Mouse (Mus musculus): ENCODE results near the gene Gm13119. TPM values are rescaled to one million over a fixed set of nuclear protein-coding genes. Genes with fewer than 3 reads are reported as not detected.
"Not testable (repeated sequence)": the region's sequence is repeated elsewhere in the genome, so short reads cannot be mapped to it uniquely, and the experiment has no call there.

Gene Gm13119
- not detected for total RNA-seq (2021)
- long read RNA-seq, experiment 1 = 0 reads
- long read RNA-seq, experiment 2 = 0 reads

DNA sequence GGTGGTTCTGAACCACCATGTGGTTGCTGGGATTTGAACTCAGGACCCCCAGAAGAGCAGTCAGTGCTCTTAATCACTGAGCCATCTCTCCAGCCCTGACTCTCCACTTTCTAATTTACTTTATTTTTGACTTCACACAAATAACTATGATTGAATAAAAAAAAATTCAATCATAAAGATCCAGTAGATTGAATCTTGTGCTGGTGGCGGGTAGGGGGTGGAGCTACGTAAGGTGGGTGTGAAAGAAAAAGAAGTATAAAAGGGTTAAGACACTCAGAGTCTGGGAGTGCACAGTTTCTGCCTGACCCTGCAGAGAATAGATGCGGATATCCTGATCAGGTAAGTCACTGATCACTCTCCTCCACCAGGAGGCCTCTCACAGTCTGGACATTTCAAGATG, at the start of gene Gm13119:
Gene Gm13119 (plus strand): TSS at position 301 of the 400 bp plus-strand sequence.
- not testable (repeated sequence) for DNase-seq

DNA sequence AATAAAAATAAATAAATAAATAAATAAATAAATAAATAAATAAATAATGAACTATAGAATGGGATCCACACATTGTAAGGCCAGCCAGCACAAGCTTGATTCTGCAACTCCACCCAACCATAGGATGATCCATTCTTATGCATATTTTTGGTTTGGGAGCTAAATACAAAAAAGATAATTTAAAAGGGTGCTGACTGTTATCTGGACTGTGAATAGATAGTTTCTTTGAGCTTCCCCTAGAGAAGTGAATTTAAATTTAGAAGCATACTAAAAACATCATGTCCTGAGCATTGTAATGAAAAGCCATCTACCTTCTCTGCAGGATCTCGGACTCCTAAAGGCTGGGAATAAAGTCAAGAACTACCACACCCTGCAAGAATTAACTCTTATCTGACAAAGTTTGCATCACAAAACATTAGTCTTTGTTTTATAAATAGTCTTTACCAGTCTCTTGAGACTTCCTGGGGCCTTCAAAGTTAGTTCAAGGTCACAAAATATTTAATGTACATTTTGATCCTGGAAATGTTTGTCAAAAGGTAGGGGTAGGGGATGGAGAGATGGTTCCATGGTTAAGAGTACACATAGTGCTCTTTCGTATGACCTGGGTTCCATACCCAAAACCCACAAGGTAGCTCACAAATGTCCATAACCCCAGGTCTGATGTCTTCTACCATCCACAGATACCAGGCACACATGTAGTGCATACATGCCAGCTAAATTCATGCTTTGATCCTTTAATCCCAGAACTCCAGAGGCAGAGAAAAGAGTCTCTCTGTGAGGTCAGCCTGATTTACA, 44.9 kb upstream of the Gm13119 start:
- not testable (repeated sequence) for DNase-seq

DNA sequence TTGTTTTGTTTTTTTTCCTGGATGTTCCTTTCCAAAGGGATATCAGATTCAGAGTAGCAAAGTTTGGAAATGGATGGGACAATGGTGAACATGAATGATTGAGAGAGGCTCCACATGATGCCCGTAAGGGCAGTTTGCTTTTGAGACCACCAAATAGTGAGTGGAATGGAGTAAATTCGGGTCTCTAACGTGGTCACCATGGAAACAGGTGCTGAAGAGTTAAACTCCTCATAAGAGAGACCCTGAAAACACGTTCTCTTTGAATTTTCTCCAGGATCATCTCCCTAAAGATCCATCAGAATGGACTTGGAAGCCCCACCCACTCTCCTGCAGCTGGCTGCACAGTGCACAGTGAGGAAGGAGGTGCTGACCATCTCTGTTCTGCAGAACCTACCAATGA, 27.8 kb upstream of the Gm13119 start, which contains the start of gene Gm13128:
Gene Gm13128 (plus strand): TSS at position 301 of the 400 bp plus-strand sequence.
- DNase-seq = not testable (repeated sequence)

DNA sequence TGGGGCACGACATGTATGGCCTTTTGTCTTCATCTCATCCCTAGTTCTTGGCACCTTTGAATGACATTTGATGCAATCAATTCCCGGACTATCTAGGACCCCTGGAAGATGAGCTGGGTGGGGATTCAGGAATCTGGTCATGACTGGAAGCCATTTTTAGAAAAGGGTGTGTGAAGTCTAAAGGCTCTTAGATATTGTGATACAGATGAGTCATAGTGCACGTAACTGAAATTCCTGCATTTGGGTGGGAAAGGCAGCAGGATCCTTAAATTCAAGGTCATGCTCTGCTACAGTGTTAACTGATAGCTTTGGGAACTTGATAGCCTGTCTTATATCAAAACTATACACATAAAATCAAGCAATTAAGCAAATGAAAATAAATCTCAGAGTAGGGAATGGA, 21.9 kb upstream of the Gm13119 start:
- not testable (repeated sequence) for DNase-seq

DNA sequence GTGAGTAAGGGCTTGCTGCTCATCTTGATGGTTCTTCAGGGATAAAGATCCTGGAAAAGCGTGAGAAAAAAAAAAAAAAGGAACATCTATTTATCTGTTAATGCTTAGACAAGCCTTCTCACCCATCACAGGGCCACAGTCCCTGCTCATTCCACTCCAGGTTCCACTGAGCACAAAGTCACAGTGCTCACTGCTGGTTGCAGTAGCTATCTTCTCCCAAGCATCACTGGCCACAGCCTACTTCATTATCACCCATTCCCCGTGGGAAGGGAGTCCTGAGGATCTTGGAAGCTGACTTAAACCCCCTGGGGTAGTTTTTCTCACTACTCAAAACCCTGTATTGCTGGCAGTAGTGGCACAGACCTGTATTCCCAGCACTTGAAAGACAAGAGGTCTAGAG, 20.2 kb downstream of the Gm13119 start, which contains the start of gene Pramef20:
Gene Pramef20 (minus strand): TSS at position 23 of the 400 bp plus-strand sequence.
- DNase-seq = no peak

DNA sequence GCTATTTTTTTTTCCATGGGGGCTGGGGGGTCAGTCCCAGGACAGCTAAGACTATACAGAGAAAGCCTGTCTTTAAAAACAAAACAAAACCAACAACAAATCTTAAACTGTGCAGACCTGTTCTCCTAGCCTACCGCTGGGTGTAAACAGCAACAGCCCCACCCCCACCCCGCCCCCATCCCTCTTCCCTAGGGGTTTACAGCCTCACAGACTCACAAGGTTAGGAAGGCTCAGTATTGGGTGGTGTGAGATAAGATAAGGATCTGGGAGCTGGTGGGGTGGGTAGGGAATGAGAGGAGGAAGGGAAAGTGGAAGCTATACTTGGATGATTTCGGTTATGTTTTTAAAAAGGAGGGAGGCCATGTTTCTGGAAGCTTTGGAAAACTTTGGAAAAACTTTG, 38.6 kb downstream of the Gm13119 start:
- DNase-seq = no peak

DNA sequence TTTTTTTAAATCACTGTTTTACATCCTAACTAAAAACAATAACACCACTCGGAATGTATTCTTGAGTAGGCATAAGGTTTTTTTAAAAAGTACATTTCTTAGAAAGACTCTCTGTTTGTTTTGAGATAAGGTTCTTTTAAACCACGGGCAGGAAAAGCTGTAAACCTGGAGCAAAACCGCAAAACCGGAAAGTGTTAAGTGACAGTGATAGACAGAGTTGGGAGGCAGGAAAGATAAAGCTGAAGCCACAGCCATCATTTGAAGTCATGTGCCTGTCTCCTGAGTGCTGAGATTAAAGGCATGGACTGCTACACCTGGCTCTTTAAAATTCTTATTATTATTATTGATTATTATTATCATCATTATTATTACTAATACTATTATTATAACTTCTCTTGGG, 45.0 kb downstream of the Gm13119 start:
- no peak for DNase-seq

DNA sequence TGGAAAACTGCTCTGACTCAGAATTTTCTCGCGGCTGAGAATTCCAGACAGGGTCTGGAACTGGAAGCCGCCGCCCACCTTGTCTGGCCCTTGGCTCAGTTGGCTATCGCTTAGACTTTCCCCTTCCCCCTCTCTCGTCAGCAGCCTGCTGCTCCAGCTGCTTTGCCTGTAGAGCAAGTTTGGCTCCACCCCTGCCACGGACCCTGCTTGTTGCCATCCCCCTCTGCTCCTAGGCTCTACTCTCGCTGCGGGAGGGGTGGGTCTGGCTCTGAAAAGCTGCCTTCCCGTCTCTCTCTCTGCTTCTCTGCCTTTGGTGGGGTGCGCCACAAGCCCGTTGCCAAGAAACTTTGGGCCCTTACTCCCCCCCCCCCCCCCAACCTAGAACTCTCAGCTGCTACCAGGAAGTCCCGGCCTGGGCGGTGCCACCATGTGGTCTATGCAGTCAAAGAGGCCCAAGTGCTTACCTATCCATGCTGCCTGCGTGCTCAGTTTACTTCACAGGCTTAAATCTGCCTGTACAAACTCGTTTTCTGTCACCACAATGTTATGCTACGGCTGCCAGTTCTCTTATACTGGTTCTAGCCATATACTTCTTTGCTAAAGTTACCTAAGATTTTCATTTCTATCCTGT, 46.8 kb downstream of the Gm13119 start:
- DNase-seq = peak; percentile 6 to 7

DNA sequence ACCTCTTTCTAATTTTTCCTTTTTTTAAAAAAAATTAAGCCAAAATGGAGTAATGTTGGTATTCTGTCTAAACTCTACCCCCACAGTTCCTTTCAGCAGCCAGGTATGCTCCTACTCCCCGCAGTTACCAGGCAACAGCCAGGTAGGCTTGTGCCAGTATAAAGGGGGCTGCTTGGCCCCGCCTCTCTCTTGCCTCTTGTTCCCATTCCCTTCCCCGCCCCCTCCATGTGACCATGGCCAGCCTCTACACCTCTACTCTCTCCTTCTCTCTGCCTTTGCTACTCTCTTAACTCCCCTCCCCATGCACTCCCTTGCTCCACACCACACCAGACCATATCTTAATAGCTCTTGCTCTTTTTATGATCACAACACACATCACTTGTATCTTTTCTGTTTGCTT, 48.5 kb downstream of the Gm13119 start:
- no peak for DNase-seq

DNA sequence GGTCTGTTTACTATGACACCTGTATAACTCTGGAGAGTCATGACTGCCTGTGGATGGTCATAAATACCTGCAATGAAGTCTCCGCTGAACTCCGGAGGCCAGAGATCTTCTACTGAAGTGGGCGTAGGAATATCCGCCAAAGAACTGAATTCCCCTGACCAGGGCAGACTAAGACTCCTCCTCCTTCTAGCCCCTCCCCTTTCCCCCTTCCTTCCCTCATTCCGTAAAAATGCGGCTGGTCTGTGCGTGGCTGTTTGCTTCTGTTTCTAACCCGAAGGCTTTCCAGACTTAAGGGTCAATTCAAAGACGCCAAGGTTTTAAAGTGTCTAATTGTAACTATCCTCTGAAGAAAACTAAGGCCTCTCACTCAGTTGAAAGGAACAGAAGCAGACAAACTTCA, 50.5 kb downstream of the Gm13119 start, which contains the start of gene Pramef12:
Gene Pramef12 (minus strand): TSS at position 175 of the 400 bp plus-strand sequence.
- no peak for DNase-seq

Other genes starting within 250 kb of the Gm13119 start
- gene Oog3, start 195.3 kb upstream of the Gm13119 start, total RNA-seq (2021) = not detected
- not detected for gene Oog2, start 167.2 kb upstream of the Gm13119 start, total RNA-seq (2021)
- not detected for gene C87977, start 144.6 kb upstream of the Gm13119 start, total RNA-seq (2021)
- gene Pramel5, start 77.5 kb upstream of the Gm13119 start, total RNA-seq (2021) = not detected
- not detected for gene Gm13128, start 27.7 kb upstream of the Gm13119 start, total RNA-seq (2021)
- gene Pramef20, start 20.0 kb downstream of the Gm13119 start, total RNA-seq (2021) = not detected
- not detected for gene Pramef12, start 50.5 kb downstream of the Gm13119 start, total RNA-seq (2021)
- not detected for gene 1700012P22Rik, start 80.8 kb downstream of the Gm13119 start, total RNA-seq (2021)
- gene Gm9944, start 95.4 kb downstream of the Gm13119 start, total RNA-seq (2021) = not detected
- not detected for gene Aadacl3, start 105.8 kb downstream of the Gm13119 start, total RNA-seq (2021)
- not detected for gene 9430007A20Rik, start 161.9 kb downstream of the Gm13119 start, total RNA-seq (2021)
- gene Gm13124, start 207.2 kb downstream of the Gm13119 start, total RNA-seq (2021) = not detected